Mouse (Mus musculus): ENCODE data around the gene Oxld1. TPM values are rescaled to one million over a fixed set of nuclear protein-coding genes. Genes with fewer than 3 reads are reported as not detected.

Oxld1 gene
- total and polyA plus RNA-seq, 3 experiments = 10.4 to 31.4 (median 20.3) TPM

- H3K9ac ChIP-seq (ENCODE audit: insufficient read depth, low read depth) = no peak overlapping the region
- H3K4me3 ChIP-seq (replicated peaks in 1 of 3; ENCODE audit: low read depth in 2 of 3, low read length in 2 of 3, poor library complexity in 1 of 3) = no peak overlapping the region
- TF ChIP-seq RAD21 (IDR thresholded peaks at IDR 0.05; ENCODE audit: low read depth, low read length) (peak; percentile 64), SMC3 (IDR thresholded peaks at IDR 0.05; ENCODE audit: low read depth, low read length) (peak; percentile 58), CTCF (conservative IDR thresholded peaks at IDR 0.05 in 1 of 2, IDR thresholded peaks at IDR 0.05 in 1 of 2; ENCODE audit: low read depth in 2 of 2, low read length in 2 of 2) (peak in 1 of 2 experiments; percentile 83; a peak in 3 of 4 replicates), IRF4 (IDR thresholded peaks at IDR 0.05; ENCODE audit: low read depth, low read length) (no peak), POLR2A (IDR thresholded peaks at IDR 0.05; ENCODE audit: low read depth, low read length) (no peak), SIN3A (IDR thresholded peaks at IDR 0.05; ENCODE audit: low read length) (0 out of 2 replicates have a peak, but pooled peaks have one; percentile 9), TBP (conservative IDR thresholded peaks at IDR 0.05; ENCODE audit: low read depth, low read length) (no peak)
- DNase-seq (ENCODE audit: extremely low read depth) = no peak
- H3K79me2 ChIP-seq (replicated peaks; ENCODE audit: control insufficient read depth, extremely low read depth, insufficient read depth, poor library complexity, severe bottlenecking) = no peaks in the 10 kb centered on the region
- no peak overlapping the region for H3K27ac ChIP-seq (ENCODE audit: insufficient read depth, low read depth)
- H3K4me2 ChIP-seq (ENCODE audit: insufficient read depth, low read depth, poor library complexity, severe bottlenecking) = no peak overlapping the region
- no peaks in the 10 kb centered on the region for H3K9me3 ChIP-seq (replicated peaks; ENCODE audit: low read length)
- no peaks in the 10 kb centered on the region for H3K36me3 ChIP-seq (replicated peaks in 1 of 2; ENCODE audit: control insufficient read depth in 1 of 2, insufficient read depth in 1 of 2, low read length in 1 of 2)
- in situ Hi-C loops (cut with MboI; ENCODE audit: low pct_ligation_motif_present, low pct_unique_long_range_greater_than_20kb, low sequenced_read_pairs) = no loop called here
- peaks cover 2% of the 10 kb centered on the region for H3K27me3 ChIP-seq (replicated peaks)
- dilution Hi-C loops (cut with MboI; ENCODE audit: extremely low pct_ligation_motif_present, extremely low pct_unique_long_range_greater_than_20kb, low sequenced_read_pairs) = no loop called here
- H3K4me1 ChIP-seq (ENCODE audit: control insufficient read depth in 1 of 2, insufficient read depth in 2 of 2) = peaks cover 5 to 15% of the 10 kb centered on the region in 2 experiments
Observed at GRCm38 (mm10) chr11:120506899-120507298, 49.0 kb upstream of the Oxld1 start.

DNA sequence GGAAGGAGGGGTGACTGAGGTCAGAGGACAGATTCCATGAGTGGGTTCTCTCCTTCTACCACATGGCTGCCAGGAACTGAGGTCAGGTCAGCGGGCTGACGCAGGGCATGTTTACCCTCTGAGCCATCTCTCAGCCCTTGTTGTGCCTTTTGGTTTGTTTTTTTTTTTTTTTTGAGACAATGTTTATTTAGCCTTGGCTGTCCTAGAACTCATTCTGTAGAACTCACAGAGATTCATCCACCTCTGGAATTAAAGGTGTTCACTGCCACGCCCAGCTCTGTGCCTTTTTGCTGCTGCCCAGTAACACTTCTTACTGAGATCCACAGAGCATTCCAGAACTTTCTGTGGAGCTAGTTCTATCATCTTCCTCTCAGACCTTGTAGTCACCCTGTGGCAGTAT is 47.8 kb upstream of the Oxld1 start:
- H3K79me2 ChIP-seq (replicated peaks; ENCODE audit: control insufficient read depth, extremely low read depth, insufficient read depth, poor library complexity, severe bottlenecking) = no peaks in the 10 kb centered on the region
- H3K36me3 ChIP-seq (replicated peaks in 1 of 2; ENCODE audit: control insufficient read depth in 1 of 2, insufficient read depth in 1 of 2, low read length in 1 of 2) = no peaks in the 10 kb centered on the region
- in situ Hi-C loops (cut with MboI; ENCODE audit: low pct_ligation_motif_present, low pct_unique_long_range_greater_than_20kb, low sequenced_read_pairs) = no loop called here
- no peak for TF ChIP-seq MAZ (IDR thresholded peaks at IDR 0.05; ENCODE audit: low read depth, low read length)
- TF ChIP-seq JUN (IDR thresholded peaks at IDR 0.05; ENCODE audit: insufficient read depth, low read depth, low read length) = no peak
- no peaks in the 10 kb centered on the region for H3K9me3 ChIP-seq (replicated peaks; ENCODE audit: low read length)
- dilution Hi-C loops (cut with MboI; ENCODE audit: extremely low pct_ligation_motif_present, extremely low pct_unique_long_range_greater_than_20kb, low sequenced_read_pairs) = no loop called here
- no peak overlapping the region for H3K4me2 ChIP-seq (ENCODE audit: insufficient read depth, low read depth, poor library complexity, severe bottlenecking)
- H3K9ac ChIP-seq (ENCODE audit: insufficient read depth, low read depth) = no peak overlapping the region
- no peak overlapping the region for H3K4me3 ChIP-seq (replicated peaks in 1 of 3; ENCODE audit: low read depth in 2 of 3, low read length in 2 of 3, poor library complexity in 1 of 3)
- H3K27ac ChIP-seq (ENCODE audit: insufficient read depth, low read depth) = no peak overlapping the region
- peaks cover 2% of the 10 kb centered on the region for H3K27me3 ChIP-seq (replicated peaks)
- peaks cover 5 to 10% of the 10 kb centered on the region in 2 experiments for H3K4me1 ChIP-seq (ENCODE audit: control insufficient read depth in 1 of 2, insufficient read depth in 2 of 2)
- no peak for DNase-seq (ENCODE audit: extremely low read depth)

- H3K27me3 ChIP-seq (replicated peaks) = no peaks in the 10 kb centered on the region
- H3K9ac ChIP-seq (ENCODE audit: insufficient read depth, low read depth) = no peak overlapping the region
- H3K4me3 ChIP-seq (replicated peaks in 1 of 3; ENCODE audit: low read depth in 2 of 3, low read length in 2 of 3, poor library complexity in 1 of 3) = no peak overlapping the region
- DNase-seq (ENCODE audit: extremely low read depth) = no peak
- dilution Hi-C loops (cut with MboI; ENCODE audit: extremely low pct_ligation_motif_present, extremely low pct_unique_long_range_greater_than_20kb, low sequenced_read_pairs) (no loop called here), in situ Hi-C loops (cut with MboI; ENCODE audit: low pct_ligation_motif_present, low pct_unique_long_range_greater_than_20kb, low sequenced_read_pairs) (no loop called here)
- H3K4me1 ChIP-seq (ENCODE audit: control insufficient read depth in 1 of 2, insufficient read depth in 2 of 2) = no peaks in the 10 kb centered on the region
- no peak for TF ChIP-seq ZNF384 (IDR thresholded peaks at IDR 0.05; ENCODE audit: low read depth, low read length)
- TF ChIP-seq SMC3 (IDR thresholded peaks at IDR 0.05; ENCODE audit: low read depth, low read length) = no peak
- H3K27ac ChIP-seq (ENCODE audit: insufficient read depth, low read depth) = no peak overlapping the region
- H3K4me2 ChIP-seq (ENCODE audit: insufficient read depth, low read depth, poor library complexity, severe bottlenecking) = no peak overlapping the region
- no peaks in the 10 kb centered on the region for H3K9me3 ChIP-seq (replicated peaks; ENCODE audit: low read length)
- peaks cover 21 to 32% of the 10 kb centered on the region in 2 experiments for H3K36me3 ChIP-seq (replicated peaks in 1 of 2; ENCODE audit: control insufficient read depth in 1 of 2, insufficient read depth in 1 of 2, low read length in 1 of 2)
- H3K79me2 ChIP-seq (replicated peaks; ENCODE audit: control insufficient read depth, extremely low read depth, insufficient read depth, poor library complexity, severe bottlenecking) = no peaks in the 10 kb centered on the region
Observed at GRCm38 (mm10) chr11:120501701-120502100, 43.8 kb upstream of the Oxld1 start.

Measured in CH12.LX (cell line).